Mouse (Mus musculus) cerebellum, postnatal 10 days (tissue): Measurements from ENCODE around the gene Baiap2.
A peak's percentile ranks its signal among the peaks of the same experiment; 100 is the strongest.

Experiments used
- DNase-seq, 2 experiments: peaks; one replicate each; pipeline ENCODE4 v3.0.0; 2021; ENCODE audit warnings: mixed read lengths in 2 of 2

The Baiap2 gene

DNA sequence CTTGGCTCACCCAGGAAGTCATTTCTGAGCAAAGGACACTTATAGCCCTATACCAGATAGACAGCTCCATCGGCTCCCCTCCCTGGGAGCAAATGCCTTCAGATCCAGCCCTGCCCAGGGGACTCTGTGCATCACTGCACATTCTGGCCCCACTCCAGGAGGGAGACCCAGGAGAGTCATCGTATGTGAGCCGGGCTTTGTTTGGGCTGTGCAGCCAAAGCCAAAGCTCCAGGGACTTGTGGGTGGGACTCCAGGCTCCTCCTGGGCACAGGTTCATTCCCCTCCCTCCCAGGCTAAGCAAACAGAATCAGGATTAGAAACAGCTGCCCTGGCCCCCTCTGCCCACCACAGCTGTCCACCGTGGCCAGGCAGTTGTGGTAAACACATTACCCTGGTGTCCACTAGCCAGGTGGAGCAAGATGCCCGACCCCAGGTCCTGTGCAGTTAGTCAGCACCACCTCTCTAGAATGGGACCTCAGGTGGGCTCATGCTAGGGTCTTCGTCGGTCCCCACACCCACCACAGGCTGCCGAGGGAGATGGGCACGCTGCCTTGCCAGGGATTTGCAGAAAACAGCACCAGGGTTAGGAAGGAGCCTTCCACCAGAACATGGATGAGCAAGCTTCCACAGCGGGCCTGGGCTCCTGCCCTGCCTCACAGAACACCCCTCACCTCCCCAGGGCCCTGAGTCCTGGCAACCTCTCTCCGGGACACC, 103.4 kb downstream of the Baiap2 start:
- DNase-seq, result peak; percentile 83 to 84

- peak; percentile 75 to 78 for DNase-seq
Observed at GRCm38 (mm10) chr11:120046553-120047191, 104.1 kb downstream of the Baiap2 start, which contains the start of gene Aatk. Aatk (minus strand) TSS chr11:120047167.

DNA sequence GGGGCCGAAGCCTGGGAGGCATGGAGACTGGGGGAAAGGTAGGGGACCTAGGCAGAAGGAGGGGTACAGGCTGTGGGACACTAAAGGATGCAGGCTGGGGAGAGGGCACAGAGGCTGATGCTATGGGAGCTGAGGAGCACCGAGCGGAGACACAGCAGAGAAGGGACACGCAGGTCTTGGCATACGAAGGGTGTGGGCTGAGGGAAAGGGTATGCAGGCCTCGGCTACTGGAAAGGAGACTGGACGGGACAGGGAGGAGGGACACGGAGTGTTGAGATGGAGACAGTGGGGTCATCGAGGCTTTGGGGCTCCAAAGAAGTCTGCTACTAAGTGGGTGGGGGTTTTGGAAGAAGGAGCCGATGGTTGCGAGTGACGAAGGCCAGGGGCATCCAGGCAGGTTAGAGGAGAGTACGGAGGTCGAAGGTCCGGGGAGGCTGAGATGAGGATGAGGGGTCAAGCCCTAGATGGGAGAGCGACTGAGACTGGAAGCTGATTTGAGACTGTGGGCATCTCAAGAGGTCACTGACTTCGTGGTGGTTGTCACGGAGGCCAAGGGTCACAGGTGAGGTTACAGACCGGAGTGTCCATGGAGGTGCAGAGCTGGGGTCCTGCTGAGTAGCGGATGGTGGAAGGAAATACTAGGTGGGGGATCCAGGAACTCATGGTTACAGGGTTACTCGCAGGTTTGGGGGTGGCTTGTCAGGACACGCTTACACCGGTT, 105.1 kb downstream of the Baiap2 start:
- peak; percentile 64 to 72 for DNase-seq

DNA sequence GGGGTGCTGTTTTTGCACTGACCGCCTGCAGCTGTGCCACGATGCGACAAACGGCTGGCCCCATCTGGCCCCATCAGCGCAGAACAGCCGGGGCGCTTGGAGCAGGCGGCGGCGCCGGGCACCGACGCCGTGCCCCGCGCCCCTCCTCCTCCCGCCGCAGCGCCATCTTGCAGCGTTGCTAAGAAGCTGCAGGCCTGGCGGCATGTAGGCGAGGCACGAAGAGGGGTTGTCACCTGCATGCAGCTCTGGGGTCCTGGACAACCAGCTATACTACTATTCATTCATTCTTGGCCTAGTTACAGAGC, 105.6 kb downstream of the Baiap2 start:
- DNase-seq, result peak; percentile 88 to 90

GRCm38 (mm10) chr11:120049067-120049466, 106.5 kb downstream of the Baiap2 start:
- no peak for DNase-seq

GRCm38 (mm10) chr11:120051124-120051811, 108.7 kb downstream of the Baiap2 start:
- DNase-seq, result peak; percentile 86 to 91

- no peak for DNase-seq
Observed at GRCm38 (mm10) chr11:120052274-120052673, 109.7 kb downstream of the Baiap2 start.

DNA sequence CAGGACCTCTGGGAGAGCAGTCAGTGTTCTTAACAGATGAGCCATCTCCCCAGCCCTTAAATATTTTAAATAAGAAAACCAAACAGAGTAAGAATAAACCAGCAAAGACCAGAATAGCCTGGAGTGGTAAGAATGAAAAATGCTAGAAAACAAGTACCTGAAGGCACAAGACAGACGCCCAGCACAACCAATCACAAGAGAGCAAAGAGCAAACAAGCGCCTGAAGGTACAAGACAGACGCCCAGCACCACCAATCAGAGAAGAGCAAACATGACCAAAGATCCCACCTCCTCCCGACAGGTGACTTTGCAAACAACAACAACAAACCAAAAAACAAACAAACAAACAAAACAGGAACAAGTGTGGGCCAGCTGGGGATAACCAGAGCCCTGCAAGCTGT, 111.3 kb downstream of the Baiap2 start:
- DNase-seq, result no peak

GRCm38 (mm10) chr11:120055953-120056732, 113.6 kb downstream of the Baiap2 start:
- DNase-seq, result peak; percentile 70 to 73
